Mouse (Mus musculus) forebrain, embryonic 11.5 days (tissue): ENCODE results near the gene Krt7. TPM values are rescaled to one million over a fixed set of nuclear protein-coding genes. Genes with fewer than 3 reads are reported as not detected.

Source experiments
- ATAC-seq: fragments of 200-750 bp; cut with Nextera tagmentation; replicated peaks from 2 replicates; pipeline ENCODE4 v1.8.0; 2017; ENCODE audit warnings: moderate TSS enrichment; ENCODE audit not compliant: low FRiP score
- DNase-seq: peaks from one replicate; pipeline ENCODE4 v3.0.0-alpha.2; 2017; ENCODE audit warnings: low spot score
- H3K27ac ChIP-seq: fragments of 300-500 bp; sonication (generic); 2 replicates; pipeline ENCODE4 v1.5.1; 2014; ENCODE audit warnings: low read depth, low read length
- H3K27me3 ChIP-seq: fragments of 300-500 bp; sonication (generic); 2 replicates; pipeline ENCODE4 v1.6.1; 2014; ENCODE audit warnings: mild to moderate bottlenecking, low read length, mixed read lengths; ENCODE audit not compliant: control insufficient read depth, insufficient read depth
- H3K36me3 ChIP-seq: fragments of 300-500 bp; sonication (generic); 2 replicates; pipeline ENCODE4 v1.6.1; 2014; ENCODE audit warnings: mild to moderate bottlenecking, low read length, moderate library complexity, mixed read lengths; ENCODE audit not compliant: control insufficient read depth, insufficient read depth
- H3K4me1 ChIP-seq: fragments of 300-500 bp; sonication (generic); replicated peaks from 2 replicates; pipeline ENCODE4 v1.6.1; 2014; ENCODE audit warnings: low read length, mixed read lengths; ENCODE audit not compliant: control insufficient read depth, insufficient read depth
- H3K4me2 ChIP-seq: fragments of 300-500 bp; sonication (generic); 2 replicates; pipeline ENCODE4 v1.6.1; 2014; ENCODE audit warnings: low read depth, mild to moderate bottlenecking, low read length, moderate library complexity, mixed read lengths; ENCODE audit not compliant: severe bottlenecking
- H3K4me3 ChIP-seq: fragments of 300-500 bp; sonication (generic); 2 replicates; pipeline ENCODE4 v1.5.1; 2014; ENCODE audit warnings: low read depth, low read length
- H3K9ac ChIP-seq: fragments of 300-500 bp; sonication (generic); 2 replicates; pipeline ENCODE4 v1.6.1; 2014; ENCODE audit warnings: low read length
- H3K9me3 ChIP-seq: fragments of 300-500 bp; sonication (generic); 2 replicates; pipeline ENCODE4 v1.6.1; 2016; ENCODE audit warnings: low read length, mixed read lengths; ENCODE audit not compliant: control insufficient read depth
- WGBS: fragments of 180-500 bp; shearing (Covaris S2); extraction: QIAGEN DNeasy Blood & Tissue Kit; methylation state at CpG from one replicate; pipeline ENCODE4 v1.1.7; 2014; 5-methylcytosine and 5-hydroxymethylcytosine counted together
- polyA plus RNA-seq: library from polyadenylated mRNA; unstranded; fragments of >200 nt; fragmentation: Nextera tagmentation; extraction: Ambion mirVana; gene quantifications from 2 replicates; pipeline ENCODE4 v1.2.1, GENCODE M21; 2014

Gene Krt7
- polyA plus RNA-seq, 1 experiment from 2014 or later, result 6.8 TPM

DNA sequence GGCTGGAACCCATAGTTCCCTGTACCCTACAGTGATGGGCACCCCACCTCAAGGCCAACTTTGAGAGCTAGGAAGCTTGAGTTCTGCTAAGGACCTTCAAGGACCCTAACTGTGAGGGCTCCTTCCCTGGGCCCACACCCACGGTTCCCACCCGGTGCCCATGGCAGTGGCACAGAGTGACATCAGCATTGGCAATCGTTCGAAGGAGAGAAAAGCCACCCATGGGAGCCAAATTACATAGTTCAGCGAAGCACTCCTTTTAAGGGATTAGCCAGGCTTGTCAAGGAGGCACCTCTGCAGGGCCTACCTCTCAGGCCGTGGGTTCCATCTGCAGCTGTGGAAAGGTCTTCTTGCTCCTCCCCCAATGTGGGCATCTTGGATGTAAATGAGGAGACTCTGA lies 42.8 kb upstream of the Krt7 start:
- WGBS, result 85% methylated on average over 6 of the region's 6 CpGs
- DNase-seq (no peak), ATAC-seq (no peak)
- H3K9me3 ChIP-seq, result no peaks in the 10 kb centered on the region
- H3K4me2 ChIP-seq, result no peak overlapping the region
- H3K36me3 ChIP-seq, result no peaks in the 10 kb centered on the region
- H3K9ac ChIP-seq, result no peak overlapping the region
- no peak overlapping the region for H3K4me3 ChIP-seq
- H3K4me1 ChIP-seq, result no peaks in the 10 kb centered on the region
- H3K27ac ChIP-seq, result no peak overlapping the region
- no peaks in the 10 kb centered on the region for H3K27me3 ChIP-seq

GRCm38 (mm10) chr15:101368502-101369381 lies 42.1 kb upstream of the Krt7 start:
- no peak overlapping the region for H3K9ac ChIP-seq
- DNase-seq, result no peak
- 70% methylated on average over 11 of the region's 11 CpGs for WGBS

GRCm38 (mm10) chr15:101369382-101370100 lies 41.3 kb upstream of the Krt7 start:
- no peak for ATAC-seq
- Histone ChIP-seq H3K9ac (no peak overlapping the region), H3K4me2 (no peak overlapping the region), H3K27ac (no peak overlapping the region), H3K9me3 (no peaks in the 10 kb centered on the region), H3K36me3 (no peaks in the 10 kb centered on the region), H3K4me1 (no peaks in the 10 kb centered on the region), H3K27me3 (no peaks in the 10 kb centered on the region), H3K4me3 (no peak overlapping the region)
- WGBS, result 33% methylated on average over 12 of the region's 12 CpGs
- DNase-seq, result no peak

More at GRCm38 (mm10) chr15:101368502-101369381, 42.1 kb upstream of the Krt7 start:
- ATAC-seq, result no peak
- no peak overlapping the region for H3K4me2 ChIP-seq
- H3K4me3 ChIP-seq, result no peak overlapping the region
- no peaks in the 10 kb centered on the region for H3K9me3 ChIP-seq
- no peaks in the 10 kb centered on the region for H3K27me3 ChIP-seq
- no peaks in the 10 kb centered on the region for H3K36me3 ChIP-seq
- no peak overlapping the region for H3K27ac ChIP-seq
- H3K4me1 ChIP-seq, result no peaks in the 10 kb centered on the region

- Histone ChIP-seq H3K4me3 (no peak within 1 kb of the TSS), H3K27ac (no peak within 1 kb of the TSS), H3K4me1 (no peaks in the 10 kb centered on the region), H3K9me3 (no peaks in the 10 kb centered on the region), H3K36me3 (no peaks in the 10 kb centered on the region), H3K4me2 (no peak within 1 kb of the TSS), H3K9ac (no peak within 1 kb of the TSS), H3K27me3 (no peaks in the 10 kb centered on the region)
- WGBS, result 64% methylated on average over 22 of the region's 22 CpGs
- DNase-seq (no peak), ATAC-seq (no peak)
Measured at GRCm38 (mm10) chr15:101370101-101370911, 40.5 kb upstream of the Krt7 start, which contains the start of gene Krt80. Gene Krt80, minus strand, starts transcription at chr15:101370162.

DNA sequence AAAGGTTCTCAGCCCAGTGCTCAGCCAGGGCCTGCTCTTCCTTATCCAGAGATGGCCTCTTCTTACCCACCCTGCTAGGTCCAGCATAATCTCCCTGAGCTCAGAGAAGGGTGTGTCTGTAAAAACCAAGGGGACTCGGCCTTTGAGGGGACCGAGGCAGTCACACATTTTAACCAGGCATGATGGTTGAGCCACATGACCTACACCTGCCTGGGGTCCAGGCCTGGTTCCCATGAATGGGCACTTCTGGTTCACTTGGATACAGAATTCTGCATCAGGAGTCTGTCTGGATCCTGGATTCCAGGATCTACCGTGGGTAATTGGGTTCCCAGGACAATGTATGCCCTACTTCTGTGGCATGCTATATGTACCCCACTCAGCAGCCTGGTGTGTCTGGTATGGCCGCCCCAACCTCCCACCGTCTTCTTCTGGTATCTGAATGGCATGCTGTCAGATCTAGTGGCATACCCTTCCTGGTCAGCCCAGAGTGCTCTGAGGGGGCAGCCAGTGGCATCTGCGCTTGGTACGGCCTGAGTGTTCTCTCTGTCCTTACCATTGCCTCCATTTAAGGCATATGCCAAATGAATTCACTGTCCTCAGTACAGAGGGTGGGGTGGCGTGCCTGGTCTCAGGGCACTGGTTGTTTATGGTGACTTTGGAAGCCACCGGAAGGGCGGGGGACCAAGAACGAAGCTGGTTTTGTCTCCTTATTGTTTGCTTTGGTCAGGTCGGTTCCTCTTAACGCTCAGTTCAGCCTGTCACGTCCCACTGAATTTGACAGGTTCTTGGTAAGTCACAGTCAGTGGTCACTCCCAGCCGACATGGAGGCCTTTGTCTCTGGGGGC lies 39.5 kb upstream of the Krt7 start:
- no peaks in the 10 kb centered on the region for H3K36me3 ChIP-seq
- H3K4me1 ChIP-seq, result no peaks in the 10 kb centered on the region
- H3K27me3 ChIP-seq, result no peaks in the 10 kb centered on the region
- ATAC-seq (no peak), DNase-seq (no peak)
- H3K9ac ChIP-seq, result no peak overlapping the region
- no peak overlapping the region for H3K27ac ChIP-seq
- H3K4me2 ChIP-seq, result no peak overlapping the region
- H3K9me3 ChIP-seq, result no peaks in the 10 kb centered on the region
- no peak overlapping the region for H3K4me3 ChIP-seq
- WGBS, result 81% methylated on average over 15 of the region's 15 CpGs

DNA sequence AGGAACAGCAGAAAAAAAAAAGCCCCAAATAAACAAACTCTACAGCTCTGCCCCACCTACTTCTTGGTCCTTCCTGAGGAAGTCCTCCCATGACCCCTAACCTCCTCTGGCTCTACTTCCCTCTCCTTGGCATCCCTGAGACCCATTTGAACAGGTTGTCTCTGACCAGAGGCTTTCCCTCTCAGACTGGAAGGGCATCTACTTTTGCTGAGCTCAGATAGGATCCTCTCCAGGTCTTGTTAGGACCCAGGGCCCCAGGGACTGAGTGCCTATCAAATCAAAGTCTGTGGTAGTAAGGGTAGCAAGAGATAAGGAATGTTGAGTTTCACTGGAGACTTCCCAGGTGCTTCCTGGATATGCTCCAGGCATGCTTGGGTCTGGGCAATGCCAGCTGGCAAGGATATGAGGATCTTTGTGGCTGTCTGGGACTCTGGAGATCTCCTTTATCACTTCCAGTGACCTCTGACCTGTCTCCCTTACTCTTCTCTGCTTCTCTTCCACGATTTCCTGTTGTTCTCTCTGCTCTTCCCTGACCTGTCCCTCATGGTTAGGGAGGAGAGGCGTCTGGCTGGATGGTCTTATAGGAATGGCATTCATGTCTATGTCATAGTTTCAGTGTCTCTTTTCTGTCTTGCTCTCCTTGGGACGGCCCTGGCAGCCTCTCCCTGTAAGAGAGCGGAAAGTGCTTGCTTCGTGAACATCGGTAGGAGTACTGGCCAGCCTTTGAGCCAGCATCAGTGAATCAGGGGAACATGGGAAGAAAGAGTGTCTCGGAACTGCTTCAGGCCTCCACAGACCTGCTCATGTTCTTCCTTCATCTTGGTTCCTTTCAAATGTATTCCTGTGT lies 38.5 kb upstream of the Krt7 start:
- DNase-seq (no peak), ATAC-seq (no peak)
- Histone ChIP-seq H3K36me3 (no peaks in the 10 kb centered on the region), H3K27ac (no peak overlapping the region), H3K9me3 (no peaks in the 10 kb centered on the region), H3K4me3 (no peak overlapping the region), H3K4me1 (no peaks in the 10 kb centered on the region), H3K4me2 (no peak overlapping the region), H3K27me3 (no peaks in the 10 kb centered on the region), H3K9ac (no peak overlapping the region)
- WGBS, result 76% methylated on average over 7 of the region's 7 CpGs

DNA sequence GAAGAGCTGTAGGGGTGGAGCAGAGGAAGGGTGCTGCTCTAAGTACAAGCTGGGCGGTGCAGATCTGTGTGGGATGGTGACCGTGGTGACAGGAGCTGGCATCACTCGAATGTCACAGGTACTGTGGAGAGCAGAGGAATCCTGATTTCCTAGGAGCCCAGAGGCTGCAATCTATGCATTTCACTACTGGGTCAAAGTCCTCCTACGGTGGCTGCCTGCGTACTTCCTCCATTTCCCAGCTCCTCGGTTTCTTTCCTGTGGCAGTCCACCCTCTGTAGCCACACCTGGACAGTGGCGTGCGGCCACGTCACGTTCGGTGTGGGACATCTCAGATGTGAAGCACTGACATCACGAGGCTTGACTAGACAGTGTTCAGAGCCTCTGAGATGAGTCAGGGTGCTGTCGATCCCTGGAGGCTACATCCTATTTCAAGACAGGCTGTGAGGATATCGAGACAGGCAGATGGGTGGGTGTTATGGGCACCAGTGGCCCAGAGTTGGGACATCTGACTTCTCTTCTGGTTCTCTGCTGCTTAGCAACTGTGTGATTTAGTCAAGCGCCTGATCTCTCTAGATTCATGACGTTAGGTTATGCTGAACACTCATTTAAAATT lies 37.5 kb upstream of the Krt7 start:
- no peak overlapping the region for H3K4me3 ChIP-seq
- DNase-seq, result no peak
- WGBS, result 90% methylated on average over 16 of the region's 16 CpGs

More for the DNA sequence above, 37.5 kb upstream of the Krt7 start:
- Histone ChIP-seq H3K9ac (no peak overlapping the region), H3K4me1 (no peaks in the 10 kb centered on the region), H3K9me3 (no peaks in the 10 kb centered on the region), H3K4me2 (no peak overlapping the region), H3K36me3 (no peaks in the 10 kb centered on the region), H3K27ac (no peak overlapping the region), H3K27me3 (no peaks in the 10 kb centered on the region)
- ATAC-seq, result no peak
